Mouse (Mus musculus): ENCODE measurements around the gene Cib3. TPM values are rescaled to one million over a fixed set of nuclear protein-coding genes. Genes with fewer than 3 reads are reported as not detected.

The Cib3 gene
- polyA plus RNA-seq, 1 experiment from 2014 or later: not detected

- peaks cover 9% of the 10 kb centered on the region for H3K4me1 ChIP-seq
- peak within 1 kb of the TSS; percentile 65 for H3K9ac ChIP-seq
- H3K27ac ChIP-seq: peak within 1 kb of the TSS; percentile 93
- peak; percentile 95 for ATAC-seq (ENCODE audit: insufficient number of reproducible peaks, insufficient read depth, low FRiP score, low TSS enrichment)
- peak within 1 kb of the TSS; percentile 73 for H3K4me3 ChIP-seq
- H3K27me3 ChIP-seq: no peaks in the 10 kb centered on the region
- under 1% methylated on average over 54 of the region's 54 CpGs for WGBS
- H3K36me3 ChIP-seq: no peaks in the 10 kb centered on the region
- no peaks in the 10 kb centered on the region for H3K9me3 ChIP-seq
- peak within 1 kb of the TSS; percentile 64 for H3K4me2 ChIP-seq (replicated peaks)
Measured at GRCm38 (mm10) chr8:72239499-72240402, 27.1 kb upstream of the Cib3 start, which contains the start of gene Ap1m1. TSS of gene Ap1m1 (plus strand) at chr8:72240018.

DNA sequence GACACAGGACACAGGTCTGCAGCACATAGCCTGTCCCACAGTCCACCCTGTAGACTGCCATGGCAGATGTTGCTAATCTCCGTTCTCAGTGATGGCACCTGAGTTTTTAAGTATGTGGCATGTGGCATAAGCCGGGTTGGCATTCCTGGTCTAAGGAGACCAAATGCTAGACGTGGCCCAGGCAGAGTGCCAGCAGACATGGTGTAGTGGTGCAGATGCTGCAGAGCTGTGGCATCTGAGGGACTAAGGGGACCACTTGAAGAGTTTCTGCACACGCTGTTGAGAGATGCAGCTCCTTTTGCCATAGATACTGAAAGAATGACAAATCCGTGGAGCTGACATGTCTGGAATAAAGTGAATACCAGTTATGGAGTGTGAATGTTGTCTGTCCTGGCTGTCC, 10.0 kb upstream of the Cib3 start:
- Histone ChIP-seq H3K9ac (no peak overlapping the region), H3K27me3 (no peaks in the 10 kb centered on the region), H3K9me3 (no peaks in the 10 kb centered on the region), H3K4me2 (replicated peaks) (no peak overlapping the region), H3K4me3 (no peak overlapping the region), H3K36me3 (peaks cover 37% of the 10 kb centered on the region), H3K27ac (no peak overlapping the region), H3K4me1 (peaks cover 15% of the 10 kb centered on the region)
- 91% methylated on average over 5 of the region's 5 CpGs for WGBS
- ATAC-seq (ENCODE audit: insufficient number of reproducible peaks, insufficient read depth, low FRiP score, low TSS enrichment): no peak

DNA sequence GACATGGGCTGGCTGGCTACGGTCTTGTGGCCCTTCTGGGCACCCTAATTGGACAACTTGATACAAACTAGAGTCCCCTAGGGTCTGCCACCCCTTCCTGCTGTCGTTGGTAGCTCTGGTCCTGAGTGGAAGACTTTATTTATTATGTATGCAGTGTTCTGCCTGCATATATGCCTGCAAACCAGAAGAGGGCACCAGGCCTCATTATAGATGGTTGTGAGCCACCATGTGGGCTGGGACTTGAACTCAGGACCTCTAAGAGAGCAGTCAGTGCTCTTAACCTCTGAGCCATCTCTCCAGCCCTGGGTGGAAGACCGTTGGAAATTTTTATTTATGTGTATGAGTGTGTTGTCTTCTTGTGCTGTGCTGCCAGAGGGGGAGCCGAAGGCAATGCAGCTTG, 8.1 kb upstream of the Cib3 start:
- Histone ChIP-seq H3K9me3 (no peaks in the 10 kb centered on the region), H3K27ac (no peak overlapping the region), H3K9ac (no peak overlapping the region), H3K27me3 (0 out of 2 replicates have a peak, but pooled peaks cover 7% of the 10 kb centered on the region), H3K36me3 (peaks cover 37% of the 10 kb centered on the region), H3K4me1 (peaks cover 15% of the 10 kb centered on the region), H3K4me2 (replicated peaks) (peak overlapping the region; percentile 88), H3K4me3 (peak overlapping the region; percentile 89)
- 86% methylated on average over 4 of the region's 4 CpGs for WGBS
- no peak for ATAC-seq (ENCODE audit: insufficient number of reproducible peaks, insufficient read depth, low FRiP score, low TSS enrichment)

GRCm38 (mm10) chr8:72219541-72220363, 7.1 kb upstream of the Cib3 start, which contains the start of gene Fam32a:
TSS of gene Fam32a (plus strand) at chr8:72219730.
- 10% methylated on average over 39 of the region's 39 CpGs for WGBS
- Histone ChIP-seq H3K27me3 (0 out of 2 replicates have a peak, but pooled peaks cover 10% of the 10 kb centered on the region), H3K4me3 (peak within 1 kb of the TSS; percentile 89), H3K4me1 (peaks cover 15% of the 10 kb centered on the region), H3K9me3 (no peaks in the 10 kb centered on the region), H3K4me2 (replicated peaks) (peak within 1 kb of the TSS; percentile 88), H3K9ac (peak within 1 kb of the TSS; percentile 80), H3K36me3 (peaks cover 37% of the 10 kb centered on the region), H3K27ac (peak within 1 kb of the TSS; percentile 86)
- peak; percentile 93 for ATAC-seq (ENCODE audit: insufficient number of reproducible peaks, insufficient read depth, low FRiP score, low TSS enrichment)

- Histone ChIP-seq H3K36me3 (peaks cover 33% of the 10 kb centered on the region), H3K4me3 (peak overlapping the region; percentile 89), H3K27ac (no peak overlapping the region), H3K27me3 (0 out of 2 replicates have a peak, but pooled peaks cover 10% of the 10 kb centered on the region), H3K4me1 (peaks cover 15% of the 10 kb centered on the region), H3K4me2 (replicated peaks) (peak overlapping the region; percentile 88), H3K9ac (no peak overlapping the region), H3K9me3 (no peaks in the 10 kb centered on the region)
- ATAC-seq (ENCODE audit: insufficient number of reproducible peaks, insufficient read depth, low FRiP score, low TSS enrichment): no peak
- WGBS: 77% methylated on average over 9 of the region's 10 CpGs
Measured at GRCm38 (mm10) chr8:72218781-72219540, 6.3 kb upstream of the Cib3 start.

- Histone ChIP-seq H3K27me3 (0 out of 2 replicates have a peak, but pooled peaks cover 10% of the 10 kb centered on the region), H3K9ac (no peak overlapping the region), H3K36me3 (peaks cover 2% of the 10 kb centered on the region; the same call in 1 of the 2 replicates), H3K27ac (no peak overlapping the region), H3K4me2 (replicated peaks) (no peak overlapping the region), H3K4me3 (no peak overlapping the region), H3K9me3 (no peaks in the 10 kb centered on the region), H3K4me1 (peaks cover 8% of the 10 kb centered on the region)
- no peak for ATAC-seq (ENCODE audit: insufficient number of reproducible peaks, insufficient read depth, low FRiP score, low TSS enrichment)
- 44% methylated on average over 1 of the region's 1 CpGs for WGBS
Measured at GRCm38 (mm10) chr8:72215871-72216270, 3.2 kb upstream of the Cib3 start.

DNA sequence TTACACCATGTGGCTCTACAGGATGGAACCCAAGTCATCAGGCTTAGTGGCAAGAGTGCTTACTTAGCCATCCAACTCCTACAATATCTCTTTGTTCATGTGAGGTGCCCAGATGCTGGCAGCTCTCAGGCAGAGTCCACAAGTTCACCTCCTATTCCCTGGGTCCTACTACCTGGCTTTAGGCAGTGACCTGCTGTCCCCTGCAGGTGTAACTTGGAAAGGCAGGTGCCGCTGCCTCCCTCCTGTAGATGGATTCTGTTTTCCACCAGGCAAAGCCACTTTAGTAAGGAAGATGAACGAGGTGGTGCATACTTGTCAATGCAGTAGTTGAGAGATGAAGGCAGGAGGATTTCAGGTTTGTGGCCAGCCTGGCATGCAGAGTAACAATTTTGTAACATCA, 2.4 kb upstream of the Cib3 start:
- H3K36me3 ChIP-seq: no peaks in the 10 kb centered on the region
- WGBS: 29% methylated on average over 2 of the region's 2 CpGs
- H3K9ac ChIP-seq: no peak overlapping the region
- H3K4me1 ChIP-seq: no peaks in the 10 kb centered on the region; the same call in 1 of the 2 replicates
- H3K27me3 ChIP-seq: 0 out of 2 replicates have a peak, but pooled peaks cover 10% of the 10 kb centered on the region
- H3K27ac ChIP-seq: no peak overlapping the region
- no peaks in the 10 kb centered on the region for H3K9me3 ChIP-seq
- no peak for ATAC-seq (ENCODE audit: insufficient number of reproducible peaks, insufficient read depth, low FRiP score, low TSS enrichment)
- H3K4me3 ChIP-seq: no peak overlapping the region
- H3K4me2 ChIP-seq (replicated peaks): no peak overlapping the region

DNA sequence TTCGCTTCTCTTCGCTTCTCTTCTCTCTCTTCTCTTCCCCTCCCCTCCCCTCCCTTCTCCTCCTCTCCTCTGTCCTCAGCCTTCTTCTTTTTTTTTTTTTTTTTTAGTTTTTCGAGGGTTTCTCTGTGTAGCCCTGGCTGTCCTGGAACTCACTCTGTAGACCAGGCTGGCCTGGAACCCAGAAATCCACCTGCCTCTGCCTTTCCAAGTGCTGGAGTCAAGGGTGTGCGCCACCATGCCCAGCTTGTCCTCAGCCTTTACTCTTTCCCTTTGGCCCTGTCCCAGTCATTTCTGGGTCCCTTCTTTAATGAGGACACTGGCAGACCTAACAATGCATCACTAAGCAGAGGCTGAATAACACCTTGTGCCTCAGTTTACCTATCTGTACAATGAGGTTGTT, 899 bp upstream of the Cib3 start, which contains the start of gene Gm11034:
TSS of gene Gm11034 (minus strand) at position 101 of the 400 bp plus-strand sequence.
- no peaks in the 10 kb centered on the region for H3K9me3 ChIP-seq
- no peaks in the 10 kb centered on the region for H3K4me1 ChIP-seq
- 0 out of 2 replicates have a peak, but pooled peaks cover 10% of the 10 kb centered on the region for H3K27me3 ChIP-seq
- no peak within 1 kb of the TSS for H3K27ac ChIP-seq
- no peak within 1 kb of the TSS for H3K9ac ChIP-seq
- H3K36me3 ChIP-seq: no peaks in the 10 kb centered on the region
- no peak within 1 kb of the TSS for H3K4me2 ChIP-seq (replicated peaks)
- no peak within 1 kb of the TSS for H3K4me3 ChIP-seq
- 72% methylated on average over 4 of the region's 4 CpGs for WGBS
- no peak for ATAC-seq (ENCODE audit: insufficient number of reproducible peaks, insufficient read depth, low FRiP score, low TSS enrichment)

DNA sequence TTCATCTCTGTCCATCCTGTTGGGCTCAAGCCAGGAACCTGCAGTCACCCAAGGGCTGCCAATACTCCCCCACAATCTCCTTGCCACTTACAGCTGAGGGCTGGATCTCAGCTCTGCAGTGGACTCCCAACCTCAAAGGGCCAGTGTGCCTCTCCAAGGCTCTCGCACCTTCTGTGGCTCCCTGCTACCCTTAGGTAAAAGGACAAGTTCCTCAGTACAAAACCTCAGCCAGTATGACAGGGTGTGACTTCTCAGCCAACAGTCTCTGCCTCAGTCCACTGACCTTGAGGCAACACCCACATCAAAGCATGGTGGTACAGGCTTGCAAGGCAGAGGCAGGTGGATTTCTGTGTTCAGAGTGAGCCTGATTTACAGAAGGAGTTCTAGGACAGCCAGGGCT, 791 bp downstream of the Cib3 start:
- Histone ChIP-seq H3K4me2 (replicated peaks) (no peak overlapping the region), H3K4me3 (no peak overlapping the region), H3K9me3 (no peaks in the 10 kb centered on the region), H3K36me3 (no peaks in the 10 kb centered on the region), H3K4me1 (no peaks in the 10 kb centered on the region), H3K27ac (no peak overlapping the region), H3K9ac (no peak overlapping the region), H3K27me3 (0 out of 2 replicates have a peak, but pooled peaks cover 10% of the 10 kb centered on the region)
- 94% methylated on average over 1 of the region's 1 CpGs for WGBS
- ATAC-seq (ENCODE audit: insufficient number of reproducible peaks, insufficient read depth, low FRiP score, low TSS enrichment): no peak

GRCm38 (mm10) chr8:72210710-72211109, 1.9 kb downstream of the Cib3 start:
- H3K36me3 ChIP-seq: no peaks in the 10 kb centered on the region
- H3K27me3 ChIP-seq: 0 out of 2 replicates have a peak, but pooled peaks cover 3% of the 10 kb centered on the region
- no peak overlapping the region for H3K4me3 ChIP-seq
- no peak for ATAC-seq (ENCODE audit: insufficient number of reproducible peaks, insufficient read depth, low FRiP score, low TSS enrichment)
- H3K4me2 ChIP-seq (replicated peaks): no peak overlapping the region
- H3K9me3 ChIP-seq: no peaks in the 10 kb centered on the region
- no peak overlapping the region for H3K27ac ChIP-seq
- H3K4me1 ChIP-seq: no peaks in the 10 kb centered on the region
- 74% methylated on average over 2 of the region's 2 CpGs for WGBS
- no peak overlapping the region for H3K9ac ChIP-seq

DNA sequence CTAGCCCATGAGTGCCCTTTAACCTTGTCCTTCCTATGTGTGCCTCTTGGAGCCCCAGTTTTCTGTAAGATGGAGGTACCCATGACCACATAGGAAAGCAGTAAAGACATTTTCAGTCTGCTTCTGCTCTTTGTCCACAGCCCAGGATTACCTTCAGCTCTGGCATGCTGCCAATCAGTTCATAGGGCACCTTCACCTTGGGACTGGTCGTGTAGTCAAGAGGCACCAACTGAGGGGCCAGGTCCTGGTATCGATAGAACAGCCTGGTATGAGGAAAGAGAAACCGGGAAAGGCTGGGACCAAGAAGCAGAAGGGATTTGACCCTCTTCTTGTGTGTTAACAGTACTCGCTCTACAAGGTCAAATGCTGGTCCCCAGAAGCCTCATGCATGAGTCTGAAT, 2.4 kb downstream of the Cib3 start:
- 73% methylated on average over 4 of the region's 4 CpGs for WGBS
- 0 out of 2 replicates have a peak, but pooled peaks cover 3% of the 10 kb centered on the region for H3K27me3 ChIP-seq
- no peak overlapping the region for H3K27ac ChIP-seq
- H3K36me3 ChIP-seq: no peaks in the 10 kb centered on the region
- no peak for ATAC-seq (ENCODE audit: insufficient number of reproducible peaks, insufficient read depth, low FRiP score, low TSS enrichment)
- H3K4me3 ChIP-seq: no peak overlapping the region
- no peaks in the 10 kb centered on the region for H3K9me3 ChIP-seq
- no peaks in the 10 kb centered on the region for H3K4me1 ChIP-seq
- no peak overlapping the region for H3K9ac ChIP-seq
- H3K4me2 ChIP-seq (replicated peaks): no peak overlapping the region
